Mouse (Mus musculus) spleen, adult 2 months (tissue): Measurements from ENCODE around the gene Gm12169. TPM values are rescaled to one million over a fixed set of nuclear protein-coding genes. Genes with fewer than 3 reads are reported as not detected.

Experiments
- DNase-seq, 2 experiments: peaks; one replicate each; pipeline versions ENCODE4 v3.0.0 to v3.0.0-alpha.2; 2012 to 2021; ENCODE audit warnings: low spot score in 2 of 2, low read depth in 1 of 2
- H3K27ac ChIP-seq: fragments of 200-500 bp; 2 replicates; pipeline ENCODE4 v1.5.1; 2012; ENCODE audit warnings: low read length, inconsistent platforms; ENCODE audit not compliant: insufficient read depth
- H3K27me3 ChIP-seq: fragments of 200-500 bp; 2 replicates; pipeline ENCODE4 v1.6.1; 2012; ENCODE audit warnings: mild to moderate bottlenecking, moderate library complexity, low read length, inconsistent platforms; ENCODE audit not compliant: control insufficient read depth, insufficient read depth
- H3K36me3 ChIP-seq: fragments of 200-500 bp; 2 replicates; pipeline ENCODE4 v1.6.1; 2012; ENCODE audit warnings: mild to moderate bottlenecking, low read length, inconsistent platforms; ENCODE audit not compliant: control insufficient read depth, insufficient read depth
- H3K4me1 ChIP-seq: fragments of 200-500 bp; 2 replicates; pipeline ENCODE4 v1.6.1; 2011; ENCODE audit warnings: inconsistent platforms; ENCODE audit not compliant: control insufficient read depth, insufficient read depth, insufficient read length
- H3K4me3 ChIP-seq: fragments of 200-500 bp; 2 replicates; pipeline ENCODE4 v1.5.1; 2011; ENCODE audit warnings: mild to moderate bottlenecking, inconsistent platforms; ENCODE audit not compliant: insufficient read depth, insufficient read length; ENCODE audit errors: extremely low read depth
- CTCF ChIP-seq: fragments of 200-500 bp; IDR thresholded peaks from 2 replicates; pipeline ENCODE4 v1.5.1; 2011; ENCODE audit warnings: mild to moderate bottlenecking, inconsistent platforms; ENCODE audit not compliant: insufficient read depth, insufficient read length, insufficient replicate concordance; ENCODE audit errors: extremely low read depth
- POLR2A ChIP-seq: fragments of 200-500 bp; IDR thresholded peaks from 2 replicates; pipeline ENCODE4 v1.6.1; 2011; ENCODE audit warnings: low read depth, low read length, inconsistent platforms
- WGBS: fragments of 180-500 bp; shearing (Covaris S2); methylation state at CpG from one replicate; pipeline ENCODE4 v1.1.7; 2018; 5-methylcytosine and 5-hydroxymethylcytosine counted together
- polyA plus RNA-seq: library from polyadenylated mRNA; depleted of rRNA; stranded (reverse); fragments of >200 nt; gene quantifications from 2 replicates; pipeline ENCODE4 v1.2.3, GENCODE M21; 2012; rRNA removed

Gene Gm12169
- polyA plus RNA-seq: not detected in 2 replicates

GRCm38 (mm10) chr11:46523912-46524311 lies at the start of gene Gm12169:
Gm12169 (plus strand) TSS chr11:46524212.
- Histone ChIP-seq H3K27me3 (no peaks in the 10 kb centered on the region), H3K4me1 (no peaks in the 10 kb centered on the region), H3K27ac (no peak within 1 kb of the TSS), H3K36me3 (no peaks in the 10 kb centered on the region), H3K4me3 (no peak within 1 kb of the TSS)
- TF ChIP-seq CTCF (no peak), POLR2A (no peak)
- 99% methylated on average over 2 of the region's 2 CpGs for WGBS
- DNase-seq: no peak

GRCm38 (mm10) chr11:46474220-46474619 lies 49.8 kb upstream of the Gm12169 start:
- TF ChIP-seq CTCF: no peak
- TF ChIP-seq POLR2A: no peak
- no peaks in the 10 kb centered on the region for H3K27me3 ChIP-seq
- no peaks in the 10 kb centered on the region for H3K4me1 ChIP-seq
- no peak overlapping the region for H3K27ac ChIP-seq
- WGBS: 79% methylated on average over 4 of the region's 4 CpGs
- no peak for DNase-seq
- no peak overlapping the region for H3K4me3 ChIP-seq
- no peaks in the 10 kb centered on the region for H3K36me3 ChIP-seq

GRCm38 (mm10) chr11:46479311-46479710 lies 44.7 kb upstream of the Gm12169 start:
- Histone ChIP-seq H3K36me3 (no peaks in the 10 kb centered on the region), H3K4me1 (no peaks in the 10 kb centered on the region), H3K27me3 (no peaks in the 10 kb centered on the region), H3K27ac (no peak overlapping the region), H3K4me3 (no peak overlapping the region)
- 60% methylated on average over 9 of the region's 9 CpGs for WGBS
- DNase-seq: no peak
- TF ChIP-seq CTCF (no peak), POLR2A (no peak)

- Histone ChIP-seq H3K36me3 (no peaks in the 10 kb centered on the region), H3K4me1 (no peaks in the 10 kb centered on the region), H3K4me3 (no peak overlapping the region), H3K27me3 (no peaks in the 10 kb centered on the region), H3K27ac (peak overlapping the region; percentile 46; the same call in 1 of the 2 replicates)
- 18% methylated on average over 7 of the region's 7 CpGs for WGBS
- no peak for DNase-seq
- TF ChIP-seq CTCF (no peak), POLR2A (no peak)
Measured at GRCm38 (mm10) chr11:46480517-46480916, 43.5 kb upstream of the Gm12169 start.

- Histone ChIP-seq H3K4me3 (no peak overlapping the region), H3K27me3 (no peaks in the 10 kb centered on the region), H3K4me1 (no peaks in the 10 kb centered on the region), H3K27ac (no peak overlapping the region), H3K36me3 (no peaks in the 10 kb centered on the region)
- WGBS: 3% methylated on average over 1 of the region's 1 CpGs
- TF ChIP-seq POLR2A (no peak), CTCF (peak; percentile 7; the same call in 1 of the 2 replicates)
- no peak for DNase-seq
Measured at GRCm38 (mm10) chr11:46488231-46488630, 35.8 kb upstream of the Gm12169 start.

- Histone ChIP-seq H3K4me3 (no peak overlapping the region), H3K27me3 (no peaks in the 10 kb centered on the region), H3K27ac (no peak overlapping the region), H3K4me1 (no peaks in the 10 kb centered on the region), H3K36me3 (no peaks in the 10 kb centered on the region)
- WGBS: 71% methylated on average over 2 of the region's 2 CpGs
- TF ChIP-seq CTCF: no peak
- DNase-seq: no peak
Measured at GRCm38 (mm10) chr11:46488650-46489049, 35.4 kb upstream of the Gm12169 start.

GRCm38 (mm10) chr11:46507146-46507545 lies 16.9 kb upstream of the Gm12169 start:
- H3K27me3 ChIP-seq: no peaks in the 10 kb centered on the region
- WGBS: 81% methylated on average over 3 of the region's 3 CpGs
- no peak overlapping the region for H3K27ac ChIP-seq
- no peak for DNase-seq
- H3K4me3 ChIP-seq: no peak overlapping the region
- no peaks in the 10 kb centered on the region for H3K36me3 ChIP-seq
- TF ChIP-seq POLR2A: no peak
- no peak for TF ChIP-seq CTCF
- H3K4me1 ChIP-seq: no peaks in the 10 kb centered on the region
